Mouse (Mus musculus): ENCODE measurements at regions not wholly inside any gene's neighbourhood (a gene's known extent, or its start where the extent isn't known, plus 50 kb on each side); places are given as distances from the start of the nearest gene placed in this dataset.

- no peak for DNase-seq (ENCODE audit: extremely low spot score in 1 of 2, low spot score in 1 of 2)
Observed at GRCm38 (mm10) chr5:126008321-126008720, 476.7 kb downstream of the Tmem132b start.

GRCm38 (mm10) chr5:126019781-126020180, 488.2 kb downstream of the Tmem132b start:
- no peak for DNase-seq (ENCODE audit: extremely low spot score in 1 of 2, low spot score in 1 of 2)

GRCm38 (mm10) chr5:126023906-126024305, 492.3 kb downstream of the Tmem132b start:
- DNase-seq (ENCODE audit: extremely low spot score in 1 of 2, low spot score in 1 of 2) = no peak

- no peak for DNase-seq (ENCODE audit: extremely low spot score in 1 of 2, low spot score in 1 of 2)
Observed at GRCm38 (mm10) chr5:126034846-126035245, 503.3 kb downstream of the Tmem132b start.

GRCm38 (mm10) chr5:126036686-126037085, 505.1 kb downstream of the Tmem132b start:
- no peak for DNase-seq (ENCODE audit: extremely low spot score in 1 of 2, low spot score in 1 of 2)

GRCm38 (mm10) chr5:126045761-126046160, 514.2 kb downstream of the Tmem132b start:
- no peak for DNase-seq (ENCODE audit: extremely low spot score in 1 of 2, low spot score in 1 of 2)

GRCm38 (mm10) chr5:126063644-126064043, 532.1 kb downstream of the Tmem132b start:
- no peak for DNase-seq (ENCODE audit: extremely low spot score in 1 of 2, low spot score in 1 of 2)

- DNase-seq (ENCODE audit: extremely low spot score in 1 of 2, low spot score in 1 of 2) = no peak
Observed at GRCm38 (mm10) chr5:126079281-126079838, 547.8 kb downstream of the Tmem132b start.

GRCm38 (mm10) chr5:126088251-126088914, 556.8 kb downstream of the Tmem132b start:
- DNase-seq (ENCODE audit: extremely low spot score in 1 of 2, low spot score in 1 of 2) = no peak

GRCm38 (mm10) chr5:126093196-126093595, 561.6 kb downstream of the Tmem132b start:
- no peak for DNase-seq (ENCODE audit: extremely low spot score in 1 of 2, low spot score in 1 of 2)

GRCm38 (mm10) chr5:126096616-126097261, 565.2 kb downstream of the Tmem132b start:
- peak in 1 of 2 experiments; percentile 16 for DNase-seq (ENCODE audit: extremely low spot score in 1 of 2, low spot score in 1 of 2)

- no peak for DNase-seq (ENCODE audit: extremely low spot score in 1 of 2, low spot score in 1 of 2)
Observed at GRCm38 (mm10) chr5:126097262-126097628, 565.7 kb downstream of the Tmem132b start.

- DNase-seq (ENCODE audit: extremely low spot score in 1 of 2, low spot score in 1 of 2) = no peak
Observed at GRCm38 (mm10) chr5:126098433-126098832, 566.9 kb downstream of the Tmem132b start.

GRCm38 (mm10) chr5:126099931-126100330, 568.4 kb downstream of the Tmem132b start:
- no peak for DNase-seq (ENCODE audit: extremely low spot score in 1 of 2, low spot score in 1 of 2)

- DNase-seq (ENCODE audit: extremely low spot score in 1 of 2, low spot score in 1 of 2) = no peak
Observed at GRCm38 (mm10) chr5:126104464-126104863, 572.9 kb downstream of the Tmem132b start.

- no peak for DNase-seq (ENCODE audit: extremely low spot score in 1 of 2, low spot score in 1 of 2)
Observed at GRCm38 (mm10) chr5:126104883-126105282, 573.3 kb downstream of the Tmem132b start.

- DNase-seq (ENCODE audit: extremely low spot score in 1 of 2, low spot score in 1 of 2) = no peak
Observed at GRCm38 (mm10) chr5:126105446-126105845, 573.9 kb downstream of the Tmem132b start.

GRCm38 (mm10) chr5:126107020-126107419, 575.4 kb downstream of the Tmem132b start:
- DNase-seq (ENCODE audit: extremely low spot score in 1 of 2, low spot score in 1 of 2) = no peak

- DNase-seq (ENCODE audit: extremely low spot score in 1 of 2, low spot score in 1 of 2) = no peak
Observed at GRCm38 (mm10) chr5:126108837-126109236, 577.3 kb downstream of the Tmem132b start.

- no peak for DNase-seq (ENCODE audit: extremely low spot score in 1 of 2, low spot score in 1 of 2)
Observed at GRCm38 (mm10) chr5:126117291-126117690, 585.7 kb downstream of the Tmem132b start.

- DNase-seq (ENCODE audit: extremely low spot score in 1 of 2, low spot score in 1 of 2) = no peak
Observed at GRCm38 (mm10) chr5:126117906-126118521, 586.4 kb downstream of the Tmem132b start.

GRCm38 (mm10) chr5:126118731-126119130, 587.2 kb downstream of the Tmem132b start:
- no peak for DNase-seq (ENCODE audit: extremely low spot score in 1 of 2, low spot score in 1 of 2)

All from frontal cortex, adult 2 months (tissue).